Comparison of ENCODE assay signal across 8 mouse cellular contexts in genomic region chr2:23155777-23156607, GRCm38 (mm10). TPM values are rescaled to one million over a fixed set of nuclear protein-coding genes. Genes with fewer than 3 reads are reported as not detected.
A peak's percentile ranks its signal among the peaks of the same experiment; 100 is the strongest.
DNase-seq lines count a peak whose midpoint lies in the region; ATAC-seq lines count a peak whose summit lies in the region.

Gene Mastl (minus strand): TSS chr2:23156024.
Gene Yme1l1 (plus strand): TSS chr2:23156369.

- peaks cover 1% of the 10 kb centered on the region; the same call in 1 of the 2 replicates for H3K36me3 ChIP-seq in hindbrain, embryonic 12.5 days

- H3K27me3 ChIP-seq in hindbrain, embryonic 12.5 days = no peaks in the 10 kb centered on the region

- under 1% methylated on average over 61 of the region's 61 CpGs for WGBS in hindbrain, embryonic 12.5 days

- peaks cover 29% of the 10 kb centered on the region for H3K4me1 ChIP-seq in hindbrain, embryonic 12.5 days

- H3K9ac ChIP-seq in hindbrain, embryonic 12.5 days = peak within 1 kb of the TSS; percentile 77

- H3K4me3 ChIP-seq in hindbrain, embryonic 12.5 days = peak within 1 kb of the TSS; percentile 79

- ATAC-seq in hindbrain, embryonic 12.5 days (ENCODE audit: low FRiP score) = peak; percentile 98

- DNase-seq in NIH3T3 (ENCODE audit: low read depth) = peak; percentile 99
- peak; percentile 98 to 99 for DNase-seq in cerebellum, postnatal 10 days
- DNase-seq in frontal cortex, postnatal 10 days (ENCODE audit: low spot score in 2 of 2) = peak; percentile 98 to 99
- DNase-seq in layer of hippocampus, postnatal 14 days (ENCODE audit: low spot score in 2 of 2) = peak; percentile 96 to 98
- peak; percentile 97 for DNase-seq in lung, postnatal 14 days
- DNase-seq in retina, adult 2 months (ENCODE audit: low read depth, low spot score) = peak; percentile 88
- peak; percentile 96 to 99 for DNase-seq in thymus, postnatal 36 days

- H3K27ac ChIP-seq in hindbrain, embryonic 12.5 days = peak within 1 kb of the TSS; percentile 99

- H3K9me3 ChIP-seq in hindbrain, embryonic 12.5 days (replicated peaks) = no peaks in the 10 kb centered on the region

- peak within 1 kb of the TSS; percentile 79 for H3K4me2 ChIP-seq in hindbrain, embryonic 12.5 days (replicated peaks)

RNA-seq across cellular contexts. Expression of gene Mastl, which starts in this region (rescaled TPM):
- 8.1 and 8.3 TPM in 2 replicates for polyA plus RNA-seq in hindbrain, embryonic 12.5 days (2016; fragmentation: Nextera tagmentation; extraction: Ambion mirVana)
- total RNA-seq in layer of hippocampus, postnatal 14 days (2021) = 1 to 10 TPM; 1.3 to 1.7 TPM

RNA-seq across cellular contexts. Expression of gene Yme1l1, which starts in this region (rescaled TPM):
- polyA plus RNA-seq in hindbrain, embryonic 12.5 days (2016; fragmentation: Nextera tagmentation; extraction: Ambion mirVana) = 82.3 and 90.5 TPM in 2 replicates
- 10 to 100 TPM; 80.5 to 88.4 TPM for total RNA-seq in layer of hippocampus, postnatal 14 days (2021)

Comparison
In these comparisons a context has a peak if more than half of its experiments do, and no peak if none do; other contexts are left out.
1. Peak in every context shown above with its lines: DNase-seq, ATAC-seq, H3K4me3 ChIP-seq and H3K27ac ChIP-seq.